Mouse (Mus musculus): ENCODE data around the gene Pex16.

The Pex16 gene

DNA sequence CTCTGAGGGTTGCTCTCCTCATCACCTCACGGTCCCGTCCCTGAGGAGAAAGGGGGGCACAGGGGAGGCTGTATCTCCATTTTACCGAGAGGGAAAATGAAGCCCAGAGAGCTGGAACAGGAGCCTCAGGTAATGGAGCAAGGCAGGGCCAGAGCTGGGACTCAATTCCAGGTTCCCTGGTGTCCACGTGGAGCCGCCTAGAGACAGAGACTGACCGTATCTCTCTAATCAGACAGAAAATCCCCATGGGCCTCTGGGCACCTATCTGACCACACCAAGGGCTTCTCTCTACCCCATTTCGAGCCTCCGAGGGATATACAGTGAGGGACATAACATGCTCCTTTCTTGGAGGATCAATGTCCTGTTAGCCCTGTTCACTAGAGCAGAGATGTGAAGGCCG, 48.7 kb downstream of the Pex16 start:
- no peak for DNase-seq (ENCODE audit: low read depth)

DNA sequence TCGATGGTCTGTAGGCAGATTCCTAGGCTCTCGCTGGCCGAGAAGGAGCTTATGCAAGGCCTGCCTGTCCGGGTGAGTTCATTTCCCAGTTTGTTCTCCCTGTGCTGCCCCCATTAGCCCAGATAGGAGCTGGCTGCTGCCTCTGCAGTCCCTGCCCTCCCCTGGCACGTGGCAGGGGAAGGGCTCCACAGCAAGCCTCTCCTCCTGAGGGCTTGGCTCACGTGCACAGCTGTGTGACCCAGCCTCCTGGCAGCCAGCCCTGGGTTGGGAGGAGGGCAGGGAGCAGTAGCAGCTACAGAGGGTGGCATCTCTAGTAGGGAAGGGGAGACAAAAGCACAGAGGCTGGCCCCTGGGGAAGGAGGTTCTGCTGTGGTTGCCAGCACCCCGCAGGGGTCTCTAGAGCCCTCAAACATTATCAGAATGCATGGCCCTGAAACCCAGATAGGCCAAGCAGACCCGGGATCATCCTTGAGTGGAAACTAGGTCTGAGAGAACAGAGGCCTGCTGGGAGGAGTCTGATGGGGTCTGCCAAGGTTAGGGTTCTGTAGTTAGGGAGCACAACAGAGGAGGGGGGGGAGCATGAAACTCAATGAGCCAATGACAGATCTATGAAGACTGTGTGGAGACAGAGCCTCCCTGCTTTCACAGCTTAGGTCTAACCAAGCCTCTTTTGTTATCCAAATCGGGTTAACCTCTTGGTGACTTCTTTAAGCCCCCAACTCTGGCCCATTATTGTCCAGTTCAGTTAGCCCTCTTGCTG, 49.4 kb downstream of the Pex16 start:
- DNase-seq (ENCODE audit: low read depth), result no peak

DNA sequence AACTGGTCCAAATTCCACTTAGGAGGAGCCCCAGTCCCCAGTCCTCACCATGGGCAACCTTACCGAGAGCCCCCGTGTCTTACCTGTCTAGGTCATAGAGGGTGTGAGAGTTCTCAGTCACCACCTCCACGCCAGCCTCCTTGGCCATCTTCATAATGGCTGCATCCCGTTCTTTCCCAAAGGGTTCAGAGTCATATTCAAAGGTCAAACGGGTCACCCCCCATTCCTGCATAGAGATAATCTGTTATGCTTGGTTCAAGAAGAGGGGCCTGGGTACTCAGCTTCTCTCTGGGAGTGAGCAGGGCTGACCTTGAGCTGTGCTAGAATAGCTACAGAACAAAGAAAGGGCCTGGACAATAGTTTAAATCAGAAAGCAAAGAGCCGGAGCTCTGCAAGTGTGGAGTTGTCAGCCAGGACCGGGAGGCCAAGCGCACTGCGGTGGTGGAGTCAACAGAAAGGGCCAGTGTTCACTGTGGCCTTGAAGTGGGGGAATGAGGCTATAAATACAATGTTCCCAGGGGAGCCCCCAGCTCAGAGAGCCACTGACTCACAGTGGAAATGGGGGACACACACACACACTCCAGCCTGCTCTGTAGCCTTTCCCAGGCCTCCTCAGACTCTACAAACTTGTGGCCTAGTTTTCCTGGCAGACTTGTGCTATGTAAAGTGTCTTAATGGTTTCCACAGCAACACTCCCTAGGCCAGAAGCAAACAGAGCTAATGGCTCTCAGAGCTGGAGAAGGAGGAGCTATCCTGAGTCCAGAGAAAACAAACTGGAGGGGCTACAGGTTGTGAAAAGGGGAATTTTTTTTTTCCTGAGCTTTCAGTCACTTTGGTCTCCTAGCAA, 50.2 kb downstream of the Pex16 start:
- no peak for DNase-seq (ENCODE audit: low read depth)

DNA sequence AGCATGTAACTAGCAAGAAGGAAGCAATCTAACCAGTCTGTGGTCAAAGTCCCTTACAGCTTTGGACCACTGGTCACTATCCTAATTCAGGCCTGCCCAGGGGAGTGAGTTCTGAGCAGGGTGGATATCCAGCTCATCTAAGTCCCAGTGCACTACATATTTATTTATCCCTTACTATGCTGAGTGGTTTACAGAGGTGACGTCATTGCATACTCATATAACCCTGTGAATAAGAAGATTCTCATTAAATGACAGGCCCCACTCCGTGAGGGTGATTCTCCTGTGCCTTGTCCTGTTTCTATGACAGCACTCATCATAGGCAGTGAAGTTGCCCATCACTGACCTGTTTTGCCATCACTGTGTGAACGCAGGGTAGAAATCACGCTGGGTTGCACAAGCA, 50.9 kb downstream of the Pex16 start:
- DNase-seq (ENCODE audit: low read depth), result no peak

DNA sequence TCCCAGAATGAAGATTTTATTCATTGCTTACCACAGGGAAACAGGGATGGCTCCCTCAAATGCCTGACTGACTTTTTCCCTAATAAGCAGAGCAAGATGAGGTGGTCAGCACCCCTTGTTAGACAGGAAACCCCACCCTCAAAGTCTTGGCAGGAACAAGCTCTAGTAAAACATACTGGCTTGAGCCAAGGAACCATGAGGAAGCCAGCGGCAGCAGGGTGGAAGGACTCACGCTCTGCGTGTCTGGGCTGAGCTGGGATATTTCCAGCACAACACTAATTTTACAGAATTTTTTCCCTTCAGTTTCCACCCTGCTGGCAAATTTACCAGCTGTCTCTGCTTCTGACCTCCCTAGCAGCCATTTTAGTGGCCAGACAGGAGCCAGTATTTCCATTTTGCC, 52.0 kb downstream of the Pex16 start:
- no peak for DNase-seq (ENCODE audit: low read depth)

DNA sequence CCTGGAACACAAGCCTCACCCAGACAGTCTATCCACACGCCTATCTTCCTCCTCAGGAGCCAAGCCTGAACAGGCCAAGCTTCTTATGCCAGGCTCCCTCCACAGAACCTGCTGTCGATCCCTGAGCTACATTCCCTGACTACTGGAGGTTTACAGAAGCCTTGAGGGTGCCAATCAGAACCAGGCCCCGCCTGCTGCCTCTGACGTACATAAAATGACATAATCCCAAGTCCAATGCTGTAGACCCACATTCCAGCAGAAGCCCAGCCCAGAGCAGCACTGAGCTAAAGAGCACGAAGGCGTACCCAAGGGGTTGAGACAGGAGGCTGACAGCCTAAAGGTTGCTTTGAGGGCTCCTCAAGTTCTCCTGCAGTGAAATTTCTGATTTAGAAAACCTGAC, 53.4 kb downstream of the Pex16 start:
- DNase-seq (ENCODE audit: low read depth), result no peak

DNA sequence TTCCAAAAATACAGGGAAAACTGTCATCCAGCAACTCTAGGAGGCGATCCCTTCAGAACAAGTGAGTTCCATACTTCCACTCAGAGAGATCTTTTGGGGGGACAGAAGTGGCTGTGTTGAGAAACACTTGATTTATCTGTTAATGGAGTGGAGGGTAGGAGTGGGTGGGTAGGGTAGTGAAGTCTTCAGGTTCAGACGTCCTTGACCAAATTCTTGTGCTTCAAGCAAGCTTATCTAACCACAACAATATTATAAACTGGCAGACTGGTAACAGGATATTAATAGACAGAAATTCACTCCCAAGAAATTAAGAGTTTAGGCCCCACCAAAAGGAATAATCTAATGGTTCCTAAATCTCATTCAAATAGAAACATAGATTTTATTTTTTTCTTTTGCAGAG, 55.6 kb downstream of the Pex16 start:
- no peak for DNase-seq (ENCODE audit: low read depth)
